Mouse (Mus musculus): ENCODE measurements around the gene Scnn1g.

DNA sequence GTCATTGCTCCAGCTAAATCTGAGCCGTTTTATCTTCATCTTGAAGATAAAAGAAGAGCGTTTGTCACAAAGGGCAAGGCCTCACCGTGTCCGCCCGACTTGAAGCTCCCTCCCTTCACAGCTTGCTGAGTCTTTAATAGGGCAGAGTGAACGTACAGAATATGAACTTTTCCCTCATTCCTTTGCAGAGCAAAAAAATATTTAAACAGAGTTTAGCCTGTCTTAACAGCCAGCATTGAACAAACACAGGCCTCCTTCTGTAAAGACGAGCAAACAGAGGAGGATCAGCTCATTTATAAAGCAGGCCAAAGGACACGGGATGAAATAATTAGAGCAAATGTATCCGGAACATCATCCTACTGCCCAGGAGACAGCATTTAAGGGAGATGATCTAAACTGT, 63.5 kb downstream of the Scnn1g start:
- TF ChIP-seq GATA1 (IDR thresholded peaks at IDR 0.05; ENCODE audit: low read depth, low read length) (no peak), KAT2A (conservative IDR thresholded peaks at IDR 0.05; ENCODE audit: low read depth, low read length) (no peak), ETS1 (IDR thresholded peaks at IDR 0.05; ENCODE audit: low read depth, low read length) (no peak), MAX (IDR thresholded peaks at IDR 0.05; ENCODE audit: low read length) (no peak), MEF2A (IDR thresholded peaks at IDR 0.05; ENCODE audit: extremely low read depth, insufficient replicate concordance, low read depth, low read length, poor library complexity, severe bottlenecking) (no peak), EP300 (IDR thresholded peaks at IDR 0.05; ENCODE audit: low read depth in 1 of 2, low read length in 2 of 2) (no peak), POLR2A (IDR thresholded peaks at IDR 0.05; ENCODE audit: control insufficient read depth in 1 of 2, insufficient read depth in 1 of 2, low read depth in 1 of 2, low read length in 2 of 2, poor library complexity in 1 of 2) (no peak), NELFE (IDR thresholded peaks at IDR 0.05; ENCODE audit: low read depth, low read length) (no peak), POLR2AphosphoS2 (IDR thresholded peaks at IDR 0.05; ENCODE audit: low read length) (no peak), HCFC1 (IDR thresholded peaks at IDR 0.05; ENCODE audit: low read depth, low read length) (no peak), BHLHE40 (IDR thresholded peaks at IDR 0.05; ENCODE audit: borderline replicate concordance, low read depth, low read length) (no peak), ZC3H11A (IDR thresholded peaks at IDR 0.05; ENCODE audit: low read depth, low read length) (no peak)
